Mouse (Mus musculus): ENCODE results near the gene Mlec. TPM values are rescaled to one million over a fixed set of nuclear protein-coding genes. Genes with fewer than 3 reads are reported as not detected.
"Not testable (repeated sequence)": the region's sequence is repeated elsewhere in the genome, so short reads cannot be mapped to it uniquely, and the experiment has no call there.

Gene Mlec
- total RNA-seq, 1 experiment from 2014 or later = 69.5 TPM

DNA sequence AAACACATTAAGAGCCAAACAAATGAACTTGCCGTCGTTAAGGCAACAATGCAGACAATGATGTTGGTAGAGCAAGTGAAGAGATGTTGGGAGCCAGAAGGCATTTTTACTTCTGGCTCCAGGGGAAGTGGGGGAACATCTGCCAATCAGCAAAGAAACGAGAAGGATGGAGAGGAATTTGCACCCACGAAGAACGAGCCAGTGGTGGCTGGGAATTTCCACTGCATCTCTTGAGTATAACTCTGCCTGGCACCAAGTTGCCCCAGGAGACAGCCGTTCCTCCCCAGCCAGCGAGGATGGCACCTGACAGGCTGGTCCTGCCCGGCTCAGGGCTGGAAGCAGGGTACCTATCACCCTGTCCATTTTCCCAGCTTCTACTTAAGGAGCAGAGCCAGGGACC, 24.9 kb upstream of the Mlec start:
- no peak for ATAC-seq (ENCODE audit: extremely low read depth, insufficient number of reproducible peaks, low FRiP score, poor library complexity, severe bottlenecking)

DNA sequence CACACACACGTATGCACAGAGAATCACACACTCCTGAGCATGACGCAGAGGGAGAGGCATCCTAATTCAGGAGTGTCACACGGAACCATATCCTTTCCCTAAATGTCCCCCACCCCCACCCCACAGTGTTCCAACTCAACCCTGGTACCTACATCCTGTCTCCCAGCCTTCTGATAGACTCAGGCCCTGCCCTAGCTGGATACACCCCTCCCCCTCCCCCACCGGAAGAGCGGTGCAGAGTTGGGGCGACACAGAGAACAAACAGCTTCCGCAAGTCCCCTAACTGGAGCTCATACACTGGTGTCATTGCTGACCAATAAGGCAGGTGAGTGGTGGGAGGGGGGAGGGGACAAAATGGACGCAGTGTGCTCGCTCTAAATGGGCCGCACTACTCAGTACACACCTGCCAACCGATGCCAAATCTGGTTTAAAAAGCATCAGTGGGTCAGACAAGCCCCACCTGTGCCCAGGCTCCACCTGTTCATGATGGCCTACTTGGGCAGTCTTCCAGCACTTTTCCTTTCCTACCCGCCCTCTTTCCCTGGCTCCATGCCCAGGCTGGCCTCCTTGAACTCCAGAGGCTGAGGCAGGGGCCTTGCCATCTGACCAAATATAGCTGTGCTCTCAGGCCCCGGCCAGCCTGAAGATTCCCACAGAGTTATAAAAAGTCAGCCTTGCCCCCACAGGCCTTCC, 23.4 kb upstream of the Mlec start:
- ATAC-seq (ENCODE audit: extremely low read depth, insufficient number of reproducible peaks, low FRiP score, poor library complexity, severe bottlenecking) = no peak

DNA sequence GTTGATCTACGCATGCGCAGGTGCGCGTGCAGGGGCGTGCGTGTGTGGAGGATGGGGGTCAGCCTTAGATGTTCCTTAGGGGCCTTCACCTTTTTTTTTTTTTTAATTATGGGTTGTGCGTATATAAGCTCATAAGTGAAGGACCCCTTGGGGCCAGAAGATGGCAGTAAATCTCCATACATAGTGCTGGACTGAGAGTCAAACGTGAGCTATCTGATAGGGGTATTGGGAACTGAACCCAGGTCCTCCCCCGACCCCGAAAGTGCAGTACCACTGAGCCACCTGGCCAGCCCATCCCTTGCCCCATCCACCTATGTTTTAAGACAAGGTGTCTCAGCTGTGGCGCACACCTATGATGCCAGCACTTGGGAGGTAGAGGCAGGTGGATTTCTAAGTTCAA, 21.6 kb upstream of the Mlec start:
- no peak for ATAC-seq (ENCODE audit: extremely low read depth, insufficient number of reproducible peaks, low FRiP score, poor library complexity, severe bottlenecking)

DNA sequence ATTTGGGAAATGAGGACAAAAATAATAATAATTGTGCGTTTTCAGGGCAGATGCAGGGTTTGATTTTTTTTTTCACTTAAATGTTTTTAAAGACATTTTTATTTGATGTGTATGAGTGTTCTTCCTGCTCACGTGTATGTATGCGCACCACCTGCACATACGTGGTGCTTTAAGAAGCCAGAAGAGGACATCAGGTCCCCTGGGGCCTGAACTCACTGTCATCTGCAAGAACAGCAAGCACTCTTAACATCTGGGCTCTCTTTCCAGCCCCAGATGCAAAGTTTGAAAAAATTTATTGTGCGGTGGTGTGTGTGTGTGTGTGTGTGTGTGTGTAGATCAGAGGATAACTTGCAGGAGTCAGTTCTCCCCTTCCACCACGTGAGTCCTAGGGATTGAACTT, 19.9 kb upstream of the Mlec start:
- ATAC-seq (ENCODE audit: extremely low read depth, insufficient number of reproducible peaks, low FRiP score, poor library complexity, severe bottlenecking) = no peak

DNA sequence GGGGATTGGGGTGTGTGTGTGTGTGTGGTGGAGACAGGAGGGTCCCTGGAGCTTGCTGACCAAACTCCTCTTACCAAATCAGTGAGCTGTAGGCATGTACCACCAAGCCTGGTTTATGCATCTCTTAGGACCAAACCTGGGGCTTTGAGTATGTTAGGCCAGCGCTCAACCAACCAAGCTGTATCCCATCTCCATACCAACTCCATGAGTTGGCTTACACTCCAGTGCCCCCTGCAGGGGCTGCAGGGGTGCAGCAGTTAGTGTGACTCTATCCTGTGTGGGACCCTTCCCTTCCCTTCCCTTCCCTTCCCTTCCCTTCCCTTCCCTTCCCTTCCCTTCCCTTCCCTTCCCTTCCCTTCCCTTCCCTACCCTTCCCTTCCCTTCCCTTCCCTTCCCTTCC, 16.6 kb upstream of the Mlec start:
- no peak; the same call in 1 of the 2 replicates for ATAC-seq (ENCODE audit: extremely low read depth, insufficient number of reproducible peaks, low FRiP score, poor library complexity, severe bottlenecking)

DNA sequence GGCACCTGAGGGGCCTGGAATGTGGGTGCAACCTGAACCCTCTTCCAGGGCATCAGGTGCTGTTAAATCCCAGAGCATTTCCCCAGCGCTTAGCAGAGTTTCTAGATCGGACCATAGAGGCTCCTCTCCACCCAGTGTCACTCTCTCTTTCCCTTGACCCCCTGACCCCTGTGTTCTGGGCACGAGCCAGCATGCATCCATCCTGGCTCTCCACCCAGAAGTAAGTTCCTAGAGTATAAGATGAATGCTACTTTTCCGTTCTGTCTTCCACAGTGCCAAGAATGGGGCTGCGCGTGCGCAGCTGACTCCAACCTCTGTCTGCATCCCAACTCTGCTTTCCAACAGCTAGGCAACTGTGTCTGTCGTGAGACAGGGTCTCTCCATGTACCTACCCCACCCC, 12.2 kb upstream of the Mlec start:
- ATAC-seq (ENCODE audit: extremely low read depth, insufficient number of reproducible peaks, low FRiP score, poor library complexity, severe bottlenecking) = no peak

DNA sequence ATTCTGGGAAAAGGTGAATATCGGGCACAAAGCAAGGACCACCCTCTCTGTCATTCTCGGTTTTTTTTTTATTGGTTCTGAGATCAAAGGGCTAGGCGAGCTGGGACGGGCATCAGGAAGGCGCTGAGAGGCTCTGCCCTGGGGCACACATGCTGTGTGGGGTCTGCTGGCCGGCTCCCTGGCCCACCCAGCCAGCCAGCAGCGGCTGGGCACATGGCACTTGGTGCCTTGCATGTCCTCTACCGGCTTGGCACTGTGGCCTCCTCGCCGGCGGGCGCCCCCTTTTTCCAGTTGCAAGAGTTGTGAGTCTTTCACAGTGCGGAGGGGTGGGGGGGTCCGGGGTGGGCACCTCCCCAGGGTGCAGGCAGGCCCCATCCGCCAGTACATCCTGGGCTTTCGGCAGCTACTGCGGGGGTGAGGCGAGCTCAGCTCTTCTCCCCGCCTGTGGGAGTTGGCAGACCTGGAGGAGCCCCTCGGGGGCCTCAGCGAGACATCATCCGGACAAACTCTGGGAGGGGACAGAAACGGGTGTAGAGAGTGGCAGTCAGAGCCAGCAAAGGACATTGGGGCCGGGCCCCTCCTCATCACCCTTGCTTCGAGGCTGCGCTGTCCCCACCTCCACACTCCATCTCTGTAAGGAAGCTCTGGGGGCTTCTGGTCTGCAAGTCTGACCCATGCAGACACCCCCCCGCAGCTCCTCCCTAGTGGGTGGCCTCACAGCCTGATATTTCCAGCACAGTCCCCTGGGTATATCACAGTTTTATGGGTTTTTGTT, 10.8 kb upstream of the Mlec start:
- no peak for ATAC-seq (ENCODE audit: extremely low read depth, insufficient number of reproducible peaks, low FRiP score, poor library complexity, severe bottlenecking)

DNA sequence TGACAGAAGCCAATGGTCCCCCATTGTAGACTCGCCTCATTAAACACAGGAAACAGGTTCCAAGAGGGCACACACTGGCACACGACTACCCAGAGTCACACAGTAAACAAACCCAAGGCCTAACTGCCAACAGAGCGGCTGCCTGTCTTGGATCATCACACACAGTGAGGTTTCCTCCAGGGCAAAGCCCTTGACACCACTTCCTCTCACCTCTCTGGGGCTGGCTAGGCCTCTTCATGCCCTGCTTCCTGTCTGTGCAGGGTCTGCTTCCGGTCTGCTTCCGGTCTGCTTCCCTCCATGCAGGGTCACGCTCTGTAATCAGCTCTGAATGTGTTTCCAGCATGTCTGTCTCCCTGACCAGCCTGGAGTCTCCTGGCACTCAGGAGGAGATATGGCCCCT, 9.4 kb upstream of the Mlec start:
- peak; percentile 95 for ATAC-seq (ENCODE audit: extremely low read depth, insufficient number of reproducible peaks, low FRiP score, poor library complexity, severe bottlenecking)

DNA sequence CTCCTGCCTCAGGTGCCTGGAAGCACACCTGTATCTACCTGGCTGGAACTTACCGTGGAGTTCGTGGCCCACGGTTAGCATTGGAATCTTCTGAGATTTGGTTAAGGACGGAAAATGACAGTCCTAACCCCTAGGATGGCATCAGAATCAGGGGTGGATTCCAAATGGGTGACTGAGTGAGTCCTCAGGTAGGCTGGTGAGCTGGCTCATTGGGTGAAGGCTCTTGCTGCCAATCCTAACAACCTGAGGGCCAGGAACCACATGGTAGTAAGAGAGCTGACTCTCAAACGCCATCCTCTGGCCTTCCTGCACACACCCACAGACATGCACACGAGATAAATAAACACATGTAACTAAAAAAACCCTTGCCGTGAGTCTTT, 8.8 kb upstream of the Mlec start:
- no peak for ATAC-seq (ENCODE audit: extremely low read depth, insufficient number of reproducible peaks, low FRiP score, poor library complexity, severe bottlenecking)

DNA sequence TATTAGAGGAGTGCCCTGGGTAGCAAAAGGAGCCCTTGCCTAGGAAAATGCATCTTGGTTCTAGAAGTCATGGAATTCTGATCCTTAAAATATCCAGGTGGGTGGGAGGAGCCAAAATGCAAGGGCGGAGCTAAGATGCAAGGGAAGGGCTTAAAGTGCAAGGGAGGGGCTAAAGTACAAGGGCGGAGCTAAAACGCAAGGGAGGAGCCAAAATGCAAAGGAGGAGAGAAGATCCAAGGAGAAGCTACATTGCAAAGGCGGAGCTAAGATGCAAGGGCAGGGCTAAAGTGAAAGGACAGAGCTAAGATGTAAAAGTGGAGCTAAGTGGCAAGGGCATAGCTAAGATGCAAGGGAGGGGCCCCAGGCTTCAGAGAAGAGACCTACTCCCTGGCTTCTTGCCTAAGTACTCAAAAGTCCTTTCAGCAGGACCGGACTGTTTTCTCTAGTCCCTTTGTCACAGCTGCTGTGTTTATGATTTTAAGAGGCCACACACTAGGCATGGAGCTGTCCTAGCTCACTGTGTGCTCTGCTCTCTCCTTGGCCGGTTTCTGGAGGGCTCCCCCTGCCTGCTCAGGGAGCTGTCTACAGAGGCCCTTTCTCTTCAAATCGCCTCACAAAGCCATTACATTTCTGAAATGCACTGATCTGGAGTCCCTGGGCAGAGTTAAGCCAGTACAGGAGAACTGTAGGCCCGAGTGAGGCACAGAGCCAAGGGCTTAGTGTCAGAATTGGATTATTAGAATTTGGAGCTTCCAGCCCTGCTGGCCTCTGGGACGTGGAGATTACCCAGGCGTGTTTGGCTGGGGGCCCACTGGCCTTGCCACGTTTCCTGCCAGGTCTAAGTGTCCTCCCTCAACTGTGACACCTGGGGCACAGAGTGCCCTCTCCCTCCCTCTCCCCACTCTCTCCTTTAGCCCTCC, 8.2 kb upstream of the Mlec start:
- no peak for ATAC-seq (ENCODE audit: extremely low read depth, insufficient number of reproducible peaks, low FRiP score, poor library complexity, severe bottlenecking)

DNA sequence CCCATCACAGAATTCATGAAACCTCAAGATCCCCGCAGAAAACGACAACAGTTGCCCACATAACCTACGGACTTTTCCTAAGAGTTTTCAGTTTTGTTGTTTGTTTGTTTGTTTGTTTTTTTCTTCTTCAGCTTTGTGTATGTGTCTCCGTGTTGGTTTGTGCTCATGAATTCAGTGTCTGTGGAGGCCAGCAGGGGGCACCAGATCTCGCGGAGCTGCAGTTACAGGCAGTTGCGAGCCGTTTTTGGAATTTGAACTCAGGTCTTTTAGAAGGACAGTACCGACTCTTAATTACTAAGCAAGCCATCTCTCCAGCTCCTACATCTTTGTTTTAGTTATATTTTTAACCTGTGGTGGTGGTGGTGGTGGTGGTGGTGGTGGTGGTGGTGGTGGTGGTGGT, 7.4 kb upstream of the Mlec start:
- ATAC-seq (ENCODE audit: extremely low read depth, insufficient number of reproducible peaks, low FRiP score, poor library complexity, severe bottlenecking) = no peak

DNA sequence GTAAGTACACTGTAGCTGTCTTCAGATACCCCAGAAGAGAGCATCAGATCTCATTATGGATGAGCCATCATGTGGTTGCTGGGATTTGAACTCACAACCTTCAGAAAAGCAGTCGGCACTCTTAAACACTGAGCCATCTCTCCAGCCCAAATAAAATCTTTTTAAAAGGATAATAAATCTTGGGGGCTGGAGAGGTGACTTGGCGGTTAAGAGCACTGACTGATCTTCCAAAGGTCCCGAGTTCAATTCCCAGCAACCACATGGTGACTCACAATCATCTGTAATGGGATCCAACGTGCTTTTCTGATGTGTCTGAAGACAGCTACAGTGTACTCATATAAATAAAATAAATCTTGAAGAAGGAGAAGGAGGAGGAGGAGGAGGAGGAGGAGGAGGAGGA, 6.5 kb upstream of the Mlec start:
- ATAC-seq (ENCODE audit: extremely low read depth, insufficient number of reproducible peaks, low FRiP score, poor library complexity, severe bottlenecking) = not testable (repeated sequence)

DNA sequence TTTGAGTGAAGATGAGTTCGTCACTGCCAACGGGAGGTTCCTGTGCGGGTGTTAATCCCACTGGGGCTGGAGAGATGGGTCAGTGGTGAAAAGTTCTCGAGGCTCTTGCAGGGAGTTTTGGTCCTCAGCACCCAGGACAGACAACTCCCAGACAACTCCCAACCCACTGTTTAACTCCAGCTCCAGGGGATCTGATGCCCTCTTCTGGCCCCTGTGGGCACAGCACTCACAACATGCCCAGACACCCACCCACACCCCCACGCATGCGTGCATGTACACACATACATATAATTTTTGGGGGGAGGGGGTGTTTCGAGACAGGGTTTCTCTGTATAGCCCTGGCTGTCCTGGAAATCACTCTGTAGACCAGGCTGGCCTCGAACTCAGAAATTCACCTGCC, 5.6 kb upstream of the Mlec start:
- ATAC-seq (ENCODE audit: extremely low read depth, insufficient number of reproducible peaks, low FRiP score, poor library complexity, severe bottlenecking) = no peak

DNA sequence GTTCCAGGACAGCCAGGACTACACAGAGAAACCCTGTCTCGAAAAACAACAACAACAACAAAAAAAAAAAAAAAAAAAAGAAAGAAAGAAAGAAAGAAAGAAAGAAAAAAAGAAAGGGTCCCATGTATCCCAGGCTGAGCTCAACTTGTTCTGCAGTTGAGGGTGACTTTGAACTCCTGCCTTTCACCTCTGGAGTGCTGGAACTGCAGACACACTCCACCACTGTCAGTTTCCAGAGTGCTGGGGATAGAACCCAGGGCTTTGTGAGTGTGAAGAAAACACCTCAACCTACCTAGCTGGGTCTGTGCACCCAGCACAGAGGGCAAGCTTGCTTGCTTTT, 3.9 kb upstream of the Mlec start:
- not testable (repeated sequence) for ATAC-seq (ENCODE audit: extremely low read depth, insufficient number of reproducible peaks, low FRiP score, poor library complexity, severe bottlenecking)

DNA sequence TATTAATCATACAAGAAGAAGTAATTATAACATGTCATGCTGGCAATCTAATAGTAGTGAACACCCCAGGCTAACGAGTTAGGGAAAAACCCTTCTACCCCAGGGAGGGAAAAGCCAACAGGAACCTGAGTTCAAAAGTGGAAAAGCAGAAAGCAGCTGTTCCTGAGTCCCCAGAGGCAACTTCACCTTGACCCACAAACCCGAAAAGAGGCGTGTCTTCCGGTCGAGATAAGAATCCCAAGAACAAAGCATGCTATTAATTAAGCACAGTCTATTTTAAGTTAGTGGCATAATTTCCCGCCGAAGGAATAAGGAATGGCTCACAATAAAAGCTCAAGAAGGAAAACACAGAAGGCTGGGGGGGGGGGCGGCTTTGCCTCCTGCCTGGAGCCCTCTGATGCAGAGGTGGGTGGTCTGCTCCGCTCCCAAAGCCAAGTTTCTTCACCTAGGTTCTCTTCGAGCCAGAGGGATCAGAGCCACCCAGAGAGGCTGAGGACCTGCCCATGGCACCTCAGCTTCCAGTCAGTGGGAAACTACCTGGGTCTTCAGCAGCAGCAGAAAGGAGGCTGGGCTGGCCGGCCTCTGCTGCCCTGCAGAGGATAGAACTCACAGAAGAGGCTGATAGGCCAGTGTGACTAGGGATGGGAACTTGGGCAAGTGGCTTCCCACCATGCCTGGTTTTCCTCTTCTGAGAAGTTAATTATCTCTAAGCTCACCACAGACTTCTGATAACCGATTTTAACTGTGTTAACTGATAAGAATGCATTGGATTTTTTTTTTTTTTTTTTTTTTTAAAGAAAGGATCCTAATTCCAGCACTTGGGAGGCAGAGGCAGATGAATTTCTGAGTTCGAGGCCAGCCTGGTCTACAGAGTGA, 3.3 kb upstream of the Mlec start:
- no peak for ATAC-seq (ENCODE audit: extremely low read depth, insufficient number of reproducible peaks, low FRiP score, poor library complexity, severe bottlenecking)

DNA sequence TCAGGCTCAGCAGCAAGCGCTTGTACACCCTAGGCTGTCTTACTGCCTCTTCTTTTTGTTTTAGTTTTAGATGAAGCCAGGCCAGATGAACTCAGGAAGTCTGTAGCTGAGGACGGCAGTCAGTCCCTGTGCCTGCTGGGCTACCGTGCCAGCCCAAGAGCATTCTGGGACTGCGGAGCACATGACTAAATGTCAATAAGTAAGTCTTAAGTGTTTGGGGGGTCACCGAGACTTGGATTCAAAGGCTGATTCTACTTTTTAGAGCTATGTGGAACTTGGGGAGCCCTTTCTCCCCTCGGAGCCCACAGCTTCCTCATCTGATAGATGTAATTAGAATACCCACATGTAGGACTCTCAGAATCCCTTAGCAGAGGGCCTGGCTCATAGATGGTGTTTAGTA, 2.7 kb upstream of the Mlec start:
- no peak for ATAC-seq (ENCODE audit: extremely low read depth, insufficient number of reproducible peaks, low FRiP score, poor library complexity, severe bottlenecking)

DNA sequence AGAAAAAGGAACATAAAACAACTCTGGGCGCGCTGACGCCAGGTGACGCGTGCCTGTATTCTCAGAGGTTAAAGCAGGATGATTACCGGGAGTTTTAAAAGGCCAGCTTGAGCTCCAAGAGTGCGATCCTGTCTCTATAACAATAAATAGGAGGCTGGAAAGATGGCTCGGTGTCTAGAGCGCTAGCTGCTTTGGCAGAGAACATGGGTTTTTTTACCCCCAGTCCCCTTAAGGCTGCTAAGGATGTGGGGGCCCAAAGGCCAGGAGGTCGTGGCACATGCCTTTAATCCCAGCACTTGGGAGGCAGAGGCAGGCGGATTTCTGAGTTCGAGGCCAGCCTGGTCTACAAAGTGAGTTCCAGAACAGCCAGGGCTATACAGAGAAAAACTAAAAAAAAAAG, 1.2 kb upstream of the Mlec start:
- ATAC-seq (ENCODE audit: extremely low read depth, insufficient number of reproducible peaks, low FRiP score, poor library complexity, severe bottlenecking) = no peak

DNA sequence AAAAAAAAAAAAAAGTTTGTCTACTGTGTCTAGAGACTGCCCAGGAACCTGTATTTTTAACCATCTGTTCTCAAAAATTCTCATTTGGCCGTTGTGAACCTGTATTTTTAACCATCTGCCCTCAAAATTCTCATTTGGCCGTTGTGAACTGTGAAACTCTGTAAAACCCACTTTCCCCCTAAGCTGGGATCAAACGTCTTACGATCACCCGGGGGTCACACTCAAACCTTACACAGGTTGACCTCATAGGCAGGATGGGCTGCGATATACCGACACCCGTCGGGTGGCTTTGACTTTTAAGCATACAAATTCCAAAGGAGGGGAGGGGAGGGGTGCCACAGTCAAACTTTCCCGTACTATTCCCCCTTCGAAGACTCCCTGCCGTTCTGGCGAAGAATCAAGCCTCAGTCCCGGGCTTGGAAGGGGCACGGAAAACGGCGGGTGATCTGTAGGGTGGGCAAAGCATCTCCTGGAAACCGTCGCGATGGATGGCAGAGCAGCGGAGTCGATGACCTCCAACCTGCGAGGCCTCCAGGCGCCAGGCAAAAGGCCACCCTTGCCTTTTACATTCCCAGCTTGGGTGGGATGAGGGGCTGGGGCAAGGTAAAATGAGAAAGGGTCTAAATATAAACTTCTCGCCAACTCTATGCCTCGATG, 918 bp downstream of the Mlec start:
- ATAC-seq (ENCODE audit: extremely low read depth, insufficient number of reproducible peaks, low FRiP score, poor library complexity, severe bottlenecking) = no peak

DNA sequence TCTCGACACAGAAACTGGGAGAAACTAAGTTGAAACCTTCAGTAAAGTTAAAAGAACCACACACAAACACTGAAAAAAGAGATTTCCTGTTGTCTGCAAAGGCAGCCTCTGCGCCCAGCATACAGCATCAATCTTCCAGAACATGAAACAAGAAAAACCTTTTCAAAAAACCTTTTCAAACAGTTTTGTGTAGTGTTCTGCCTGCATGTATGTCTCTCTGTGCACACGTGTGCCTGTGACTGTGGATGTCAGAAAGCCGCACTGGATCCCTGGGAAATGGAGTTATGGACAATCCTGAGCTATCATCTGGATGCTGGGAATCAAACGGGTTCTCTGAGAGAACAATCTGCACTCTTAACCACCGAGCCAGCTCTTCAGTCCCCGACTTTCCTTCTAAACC, 1.6 kb downstream of the Mlec start:
- ATAC-seq (ENCODE audit: extremely low read depth, insufficient number of reproducible peaks, low FRiP score, poor library complexity, severe bottlenecking) = no peak
